Mouse (Mus musculus) hindbrain, embryonic 13.5 days (tissue): ENCODE results near the gene E030030I06Rik. TPM values are rescaled to one million over a fixed set of nuclear protein-coding genes. Genes with fewer than 3 reads are reported as not detected.

ENCODE experiments used
- polyA plus RNA-seq: library from polyadenylated mRNA; unstranded; fragments of >200 nt; fragmentation: Nextera tagmentation; extraction: Ambion mirVana; gene quantifications from 2 replicates; pipeline ENCODE4 v1.2.1, GENCODE M21; 2015

Gene E030030I06Rik
- polyA plus RNA-seq, 1 experiment from 2014 or later: 8.0 TPM

Other genes starting within 250 kb of the E030030I06Rik start
- gene 4930444G20Rik, start 81.2 kb downstream of the E030030I06Rik start, polyA plus RNA-seq: not detected in 2 replicates
- gene Raet1e, start 9.3 kb upstream of the E030030I06Rik start, polyA plus RNA-seq: 1.9 and 2.4 TPM in 2 replicates
- gene H60b, start 9.3 kb upstream of the E030030I06Rik start, polyA plus RNA-seq: 0.61 and 1.0 TPM in 2 replicates
- 3.7 and 5.3 TPM in 2 replicates for gene Raet1d, start 211.3 kb upstream of the E030030I06Rik start, polyA plus RNA-seq